Mouse (Mus musculus): ENCODE measurements around the gene Rnf11.

GRCm38 (mm10) chr4:109407701-109408485 is 76.6 kb downstream of the Rnf11 start:
- TF ChIP-seq CTCF (IDR thresholded peaks at IDR 0.05; ENCODE audit: borderline replicate concordance, insufficient read depth, low read depth, low read length) (no peak), POLR2A (IDR thresholded peaks at IDR 0.05; ENCODE audit: borderline replicate concordance, insufficient read depth, low read length) (no peak)

Data from cerebellum, adult 2 months (tissue).